Mouse (Mus musculus) lung, embryonic 14.5 days (tissue): ENCODE data around the gene Tob2. TPM values are rescaled to one million over a fixed set of nuclear protein-coding genes. Genes with fewer than 3 reads are reported as not detected.

ENCODE experiments used
- ATAC-seq: fragments of 200-750 bp; cut with Nextera tagmentation; 2 replicates; pipeline ENCODE4 v1.8.0; 2017; ENCODE audit warnings: mild to moderate bottlenecking, moderate TSS enrichment, moderate library complexity; ENCODE audit not compliant: insufficient read depth
- DNase-seq: peaks from one replicate; pipeline ENCODE4 v3.0.0-alpha.2; 2015
- H3K27ac ChIP-seq: fragments of 300-500 bp; sonication (generic); 2 replicates; pipeline ENCODE4 v1.5.1; 2014; ENCODE audit warnings: low read depth, mild to moderate bottlenecking, moderate library complexity
- H3K27me3 ChIP-seq: fragments of 300-500 bp; sonication (generic); 2 replicates; pipeline ENCODE4 v1.6.1; 2014; ENCODE audit warnings: low read length, control low read depth; ENCODE audit not compliant: insufficient read depth
- H3K36me3 ChIP-seq: fragments of 300-500 bp; sonication (generic); 2 replicates; pipeline ENCODE4 v1.6.1; 2014; ENCODE audit warnings: control low read depth; ENCODE audit not compliant: insufficient read depth
- H3K4me1 ChIP-seq: fragments of 300-500 bp; sonication (generic); 2 replicates; pipeline ENCODE4 v1.6.1; 2014; ENCODE audit warnings: antibody characterized with exemption, control low read depth; ENCODE audit not compliant: insufficient read depth
- H3K4me2 ChIP-seq: fragments of 300-500 bp; sonication (generic); 2 replicates; pipeline ENCODE4 v1.6.1; 2014; ENCODE audit warnings: mild to moderate bottlenecking
- H3K4me3 ChIP-seq: fragments of 300-500 bp; sonication (generic); 2 replicates; pipeline ENCODE4 v1.5.1; 2014; ENCODE audit warnings: low read depth, low read length
- H3K9ac ChIP-seq: fragments of 300-500 bp; sonication (generic); 2 replicates; pipeline ENCODE4 v1.6.1; 2014
- H3K9me3 ChIP-seq: fragments of 300-500 bp; sonication (generic); 2 replicates; pipeline ENCODE4 v1.6.1; 2016; ENCODE audit warnings: low read depth, low read length, control low read depth
- CTCF ChIP-seq: IDR thresholded peaks from 2 replicates; pipeline ENCODE4 v1.5.1; 2016; ENCODE audit warnings: antibody characterized with exemption, low read depth
- WGBS: fragments of 180-500 bp; shearing (Covaris S2); extraction: QIAGEN DNeasy Blood & Tissue Kit; methylation state at CpG from one replicate; pipeline ENCODE4 v1.1.7; 2014; 5-methylcytosine and 5-hydroxymethylcytosine counted together
- polyA plus RNA-seq: library from polyadenylated mRNA; unstranded; fragments of >200 nt; fragmentation: Nextera tagmentation; extraction: Ambion mirVana; gene quantifications from 2 replicates; pipeline ENCODE4 v1.2.1, GENCODE M21; 2014

The Tob2 gene
- polyA plus RNA-seq: 23.3 and 24.2 TPM in 2 replicates

DNA sequence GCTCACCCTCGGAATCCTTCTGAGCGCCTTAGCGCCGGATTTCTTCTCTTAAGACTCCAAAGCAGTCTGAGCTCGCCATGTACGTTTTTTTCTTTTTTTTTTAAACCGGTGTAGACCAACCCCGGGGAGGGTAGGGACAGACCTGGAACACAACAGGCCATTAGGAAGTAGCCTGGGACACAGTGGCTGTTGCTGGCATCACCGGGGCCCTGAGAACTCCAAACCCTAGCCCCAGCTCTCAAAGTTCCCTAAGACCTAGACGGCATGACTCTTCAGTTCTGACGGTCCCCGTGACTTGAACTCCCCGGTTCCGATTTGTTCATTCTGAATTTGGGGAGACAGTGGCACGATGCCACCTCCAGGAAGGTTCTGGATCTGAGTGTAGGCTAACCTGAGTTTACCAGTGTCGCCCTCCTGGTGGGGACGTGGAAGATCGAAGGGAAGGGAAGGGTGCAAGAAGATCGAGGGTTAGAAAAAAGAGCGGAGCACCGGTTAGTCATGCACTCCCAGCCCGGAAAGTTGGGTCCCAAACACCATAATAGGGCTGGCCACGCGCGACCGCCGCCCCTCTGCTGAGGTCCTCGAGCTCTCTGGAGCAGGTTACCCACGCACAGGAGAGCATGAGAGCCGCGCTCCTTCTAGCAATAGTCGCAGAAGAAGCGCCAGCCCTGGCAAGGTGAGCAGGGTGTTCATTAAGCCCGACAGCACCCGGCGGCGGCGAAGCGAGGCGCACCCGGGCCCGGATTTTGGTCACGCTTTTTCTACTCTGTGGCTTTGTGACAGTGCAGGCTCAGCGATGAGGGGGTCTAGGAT is at the start of gene Tob2:
Tob2 (minus strand) TSS at position 280 of the 813 bp plus-strand sequence.
- Histone ChIP-seq H3K4me3 (peak within 1 kb of the TSS; percentile 97), H3K27ac (peak within 1 kb of the TSS; percentile 97), H3K27me3 (no peaks in the 10 kb centered on the region), H3K4me1 (no peaks in the 10 kb centered on the region), H3K9me3 (no peaks in the 10 kb centered on the region), H3K4me2 (peak within 1 kb of the TSS; percentile 99), H3K36me3 (peaks cover 11% of the 10 kb centered on the region; the same call in 1 of the 2 replicates), H3K9ac (peak within 1 kb of the TSS; percentile 88)
- DNase-seq (peak; percentile 64), ATAC-seq (peak; percentile 2)
- peak; percentile 29; the same call in 1 of the 2 replicates for TF ChIP-seq CTCF
- under 1% methylated on average over 44 of the region's 44 CpGs for WGBS

DNA sequence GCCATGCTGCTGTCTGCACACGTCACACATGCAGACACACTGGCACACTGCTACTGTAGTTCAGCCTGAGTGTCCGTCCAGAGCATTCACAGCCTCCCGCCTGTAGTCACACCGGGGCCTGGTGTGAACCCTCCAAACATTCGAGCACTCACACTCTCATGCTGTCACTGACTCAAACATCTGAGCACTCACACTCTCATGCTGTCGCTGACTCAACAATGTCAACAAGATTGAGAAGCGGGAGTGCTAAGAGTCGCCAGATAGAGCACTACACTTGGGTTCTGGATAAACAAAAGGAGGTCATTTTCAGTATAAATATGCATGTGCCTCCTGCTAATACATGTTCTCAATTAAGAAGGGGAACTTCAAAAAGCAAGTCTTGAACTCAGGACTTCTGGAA is 49.4 kb upstream of the Tob2 start:
- no peak for DNase-seq
- no peak for TF ChIP-seq CTCF
- no peak overlapping the region for H3K4me2 ChIP-seq
- peaks cover 94% of the 10 kb centered on the region for H3K36me3 ChIP-seq
- no peak overlapping the region for H3K4me3 ChIP-seq
- no peak for ATAC-seq
- H3K9me3 ChIP-seq: no peaks in the 10 kb centered on the region
- H3K27me3 ChIP-seq: no peaks in the 10 kb centered on the region
- H3K4me1 ChIP-seq: no peaks in the 10 kb centered on the region
- H3K9ac ChIP-seq: no peak overlapping the region
- WGBS: 72% methylated on average over 8 of the region's 8 CpGs
- H3K27ac ChIP-seq: no peak overlapping the region

DNA sequence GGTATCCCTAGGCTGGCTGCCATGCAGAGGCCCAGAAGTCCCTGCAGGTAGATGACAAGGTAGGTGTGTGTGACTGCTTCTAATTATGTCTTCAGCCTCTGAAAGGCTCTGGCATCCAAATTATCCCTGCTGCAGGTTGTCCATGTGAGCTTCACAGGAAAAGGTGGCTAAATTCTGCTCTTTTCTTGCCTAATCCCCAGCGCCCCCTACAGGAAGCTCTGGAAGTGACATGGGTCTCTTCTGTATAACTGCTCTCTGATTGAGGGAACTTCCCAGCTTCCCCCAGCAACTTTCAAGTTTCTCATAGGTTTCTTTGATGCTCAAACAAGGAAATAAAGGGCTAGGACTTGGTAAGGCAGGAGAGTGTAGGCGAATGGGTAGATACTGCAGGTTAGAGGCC is 46.3 kb upstream of the Tob2 start:
- ATAC-seq (no peak), DNase-seq (peak; percentile 84)
- peaks cover 89% of the 10 kb centered on the region for H3K36me3 ChIP-seq
- no peaks in the 10 kb centered on the region for H3K9me3 ChIP-seq
- H3K9ac ChIP-seq: no peak overlapping the region
- 42% methylated on average over 2 of the region's 2 CpGs for WGBS
- no peaks in the 10 kb centered on the region for H3K27me3 ChIP-seq
- H3K4me3 ChIP-seq: no peak overlapping the region
- peak; percentile 83 for TF ChIP-seq CTCF
- H3K4me1 ChIP-seq: no peaks in the 10 kb centered on the region
- no peak overlapping the region for H3K27ac ChIP-seq
- no peak overlapping the region for H3K4me2 ChIP-seq

DNA sequence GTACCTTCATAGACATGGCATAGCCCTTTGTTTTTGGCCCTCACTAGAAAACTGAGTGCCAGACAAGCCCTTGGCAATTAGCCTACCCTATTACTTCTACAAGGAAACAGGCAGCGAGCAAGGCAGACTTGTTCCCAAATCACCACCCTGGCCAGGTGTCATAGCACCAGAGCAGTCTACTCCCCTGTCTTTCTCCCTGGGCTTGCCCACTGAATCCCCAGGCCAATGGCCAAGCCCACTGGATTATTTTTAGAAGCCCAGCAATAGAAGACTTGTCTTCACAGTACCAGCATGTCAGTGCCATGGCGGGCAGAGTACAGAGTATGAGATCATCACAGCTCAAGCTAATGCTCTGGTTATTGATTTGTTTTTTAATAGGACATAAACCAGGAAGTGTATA is 40.2 kb upstream of the Tob2 start:
- H3K9me3 ChIP-seq: no peaks in the 10 kb centered on the region
- H3K9ac ChIP-seq: no peak overlapping the region
- no peak for DNase-seq
- H3K4me3 ChIP-seq: no peak overlapping the region
- H3K27ac ChIP-seq: no peak overlapping the region
- H3K4me1 ChIP-seq: no peaks in the 10 kb centered on the region
- ATAC-seq: no peak
- no peak for TF ChIP-seq CTCF
- peaks cover 77% of the 10 kb centered on the region for H3K36me3 ChIP-seq
- no peaks in the 10 kb centered on the region for H3K27me3 ChIP-seq
- WGBS: 90% methylated on average over 2 of the region's 2 CpGs
- H3K4me2 ChIP-seq: no peak overlapping the region

DNA sequence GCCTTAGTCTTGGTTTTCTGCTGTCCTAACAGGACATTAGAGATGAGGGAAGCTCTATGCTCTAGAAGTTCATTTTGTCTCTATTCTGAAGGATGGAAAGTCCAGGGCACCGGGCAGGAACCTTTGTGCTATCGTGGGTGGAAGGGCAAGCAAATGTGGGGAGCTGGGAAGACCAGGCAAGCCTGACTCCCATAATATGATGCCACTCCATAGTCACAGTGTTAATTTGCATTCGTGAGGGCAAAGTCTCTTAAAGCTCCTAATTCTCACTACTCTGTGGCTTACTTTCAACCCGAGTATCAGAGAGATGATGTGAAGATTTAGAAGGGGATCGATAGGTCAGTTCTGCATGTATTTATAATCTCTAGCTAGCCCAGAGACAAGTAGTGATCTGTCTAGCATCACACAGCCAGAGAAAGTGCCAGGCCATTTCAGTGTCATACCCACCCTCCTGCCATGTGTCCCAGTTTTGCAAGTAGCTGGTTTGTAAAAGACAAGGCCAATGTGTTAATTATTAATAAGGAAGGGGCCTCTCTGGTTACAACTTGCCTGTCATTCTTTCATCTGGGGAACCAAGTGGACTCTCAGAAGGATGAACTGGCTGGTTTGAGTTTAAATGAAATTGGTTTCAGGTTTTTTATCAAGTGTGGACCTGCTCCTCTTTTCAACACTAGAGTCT is 39.1 kb upstream of the Tob2 start:
- Histone ChIP-seq H3K27ac (no peak overlapping the region), H3K4me2 (no peak overlapping the region), H3K9me3 (no peaks in the 10 kb centered on the region), H3K4me1 (no peaks in the 10 kb centered on the region), H3K27me3 (no peaks in the 10 kb centered on the region), H3K9ac (no peak overlapping the region), H3K4me3 (no peak overlapping the region), H3K36me3 (peaks cover 74% of the 10 kb centered on the region)
- TF ChIP-seq CTCF: no peak
- DNase-seq: no peak
- WGBS: 86% methylated on average over 5 of the region's 5 CpGs
- no peak for ATAC-seq

DNA sequence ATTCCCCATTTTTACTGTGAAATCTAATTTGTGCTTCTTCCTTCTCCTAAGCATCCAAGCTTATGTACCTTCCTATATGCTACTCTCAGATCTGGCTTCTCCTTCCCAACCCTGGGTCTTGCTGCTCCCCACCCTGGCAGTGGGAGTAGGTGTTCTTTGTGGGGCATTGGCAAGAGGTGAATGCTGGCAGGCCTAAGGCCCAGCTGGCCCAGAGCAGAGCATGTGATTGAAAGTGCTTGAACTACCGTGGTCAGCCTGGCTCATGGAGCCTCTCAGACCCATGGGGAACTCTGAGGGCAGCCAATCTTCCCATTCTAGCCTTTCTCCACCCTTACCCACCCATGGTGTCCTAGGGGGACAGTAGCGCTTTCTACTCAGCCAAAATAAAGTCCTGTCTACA is 37.8 kb upstream of the Tob2 start:
- TF ChIP-seq CTCF: no peak
- no peak overlapping the region for H3K4me3 ChIP-seq
- DNase-seq: no peak
- no peak overlapping the region for H3K27ac ChIP-seq
- H3K4me1 ChIP-seq: no peaks in the 10 kb centered on the region
- no peak overlapping the region for H3K9ac ChIP-seq
- 84% methylated on average over 2 of the region's 2 CpGs for WGBS
- no peak overlapping the region for H3K4me2 ChIP-seq
- H3K36me3 ChIP-seq: peaks cover 75% of the 10 kb centered on the region
- no peak for ATAC-seq
- H3K9me3 ChIP-seq: no peaks in the 10 kb centered on the region
- H3K27me3 ChIP-seq: no peaks in the 10 kb centered on the region

DNA sequence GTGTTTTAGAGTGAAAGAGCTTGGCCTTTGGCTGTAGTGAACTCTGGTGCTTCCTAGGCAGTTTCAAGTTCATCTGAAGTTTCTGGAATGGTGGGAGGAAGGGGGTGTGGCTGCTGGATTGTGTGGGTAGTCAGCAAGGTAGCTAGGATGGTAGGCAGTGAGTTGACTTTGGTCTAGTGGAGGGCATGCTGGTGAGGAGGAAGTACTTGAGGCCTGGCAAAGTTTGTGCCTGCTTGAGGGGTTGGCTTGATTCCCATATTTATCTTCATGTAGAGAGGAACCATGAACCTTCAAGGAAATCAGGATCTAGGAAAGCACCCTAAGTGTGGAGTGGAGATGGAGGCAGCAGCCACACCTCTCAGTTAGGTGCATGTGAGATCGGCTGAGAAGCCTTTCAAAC is 35.4 kb upstream of the Tob2 start:
- no peak for TF ChIP-seq CTCF
- DNase-seq (no peak), ATAC-seq (no peak)
- Histone ChIP-seq H3K27me3 (no peaks in the 10 kb centered on the region), H3K9ac (no peak overlapping the region), H3K9me3 (no peaks in the 10 kb centered on the region), H3K4me1 (no peaks in the 10 kb centered on the region), H3K4me2 (no peak overlapping the region), H3K36me3 (peaks cover 80% of the 10 kb centered on the region), H3K27ac (no peak overlapping the region), H3K4me3 (no peak overlapping the region)
- 71% methylated on average over 1 of the region's 1 CpGs for WGBS
